Mouse (Mus musculus): ENCODE results near the gene Ahnak. TPM values are rescaled to one million over a fixed set of nuclear protein-coding genes. Genes with fewer than 3 reads are reported as not detected.
"Not testable (repeated sequence)": the region's sequence is repeated elsewhere in the genome, so short reads cannot be mapped to it uniquely, and the experiment has no call there.

The Ahnak gene
- total RNA-seq, 2 experiments from 2014 or later, result 212 to 217 TPM

DNA sequence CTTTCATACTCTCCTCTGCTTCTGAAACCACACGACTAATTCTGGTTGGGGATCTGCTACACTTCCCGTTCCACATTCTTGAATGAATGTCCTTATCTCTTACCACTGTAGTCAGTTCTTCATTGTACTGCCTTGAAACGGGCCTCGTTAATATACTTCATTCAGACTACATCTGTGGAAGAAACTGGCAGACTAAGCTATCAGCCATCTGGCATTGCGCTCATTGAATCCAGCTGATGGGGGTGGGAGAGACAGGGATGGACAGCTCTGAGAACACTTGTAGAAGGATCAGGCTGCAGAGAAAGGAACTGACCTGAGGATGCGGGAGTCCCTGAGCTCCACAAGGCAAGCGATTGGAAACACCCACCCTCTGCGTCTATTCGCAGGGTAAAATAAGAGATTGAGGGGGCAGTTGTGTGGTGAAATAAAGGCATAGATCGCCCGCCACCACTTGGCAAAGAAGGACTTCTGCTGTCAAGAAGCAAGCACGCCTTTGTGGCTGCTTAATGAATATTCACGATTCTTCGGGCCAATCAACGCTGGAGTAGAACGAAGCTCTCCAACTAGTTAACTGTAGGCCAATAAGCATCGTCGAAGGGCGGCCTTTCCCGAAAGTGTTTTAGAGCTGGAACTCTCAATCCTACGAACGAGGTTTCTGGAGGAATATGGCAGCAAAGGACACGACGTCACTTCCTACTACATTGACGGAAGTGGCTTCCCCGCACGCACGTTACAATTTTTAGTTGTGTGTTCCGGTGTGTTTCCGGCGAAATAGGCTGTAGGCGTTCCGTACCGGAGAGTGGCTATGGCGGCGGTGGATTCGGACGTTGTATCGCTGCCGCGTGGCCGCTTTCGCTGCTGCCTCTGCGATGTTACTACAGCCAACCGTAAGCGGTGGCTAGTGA lies 35.7 kb upstream of the Ahnak start, which contains the start of gene Tut1:
Gene Tut1 (plus strand): TSS at position 713 of the 905 bp plus-strand sequence.
- TF ChIP-seq CTCF (IDR thresholded peaks at IDR 0.05), result no peak
- H3K4me3 ChIP-seq, result peak within 1 kb of the TSS; percentile 98

GRCm38 (mm10) chr19:8954171-8954570 lies 34.9 kb upstream of the Ahnak start:
- intact Hi-C loops (cut with DNase I), result no loop called here
- H3K27ac ChIP-seq, result peak overlapping the region; percentile 90
- no peak for TF ChIP-seq CTCF (IDR thresholded peaks at IDR 0.05)
- DNase-seq, result no peak
- H3K4me3 ChIP-seq, result peak overlapping the region; percentile 98

More for the DNA sequence above, 35.7 kb upstream of the Ahnak start, which contains the start of gene Tut1:
- DNase-seq, result peak; percentile 90
- H3K27ac ChIP-seq, result peak within 1 kb of the TSS; percentile 90
- intact Hi-C loops (cut with DNase I), result no loop called here

- TF ChIP-seq CTCF (IDR thresholded peaks at IDR 0.05), result no peak
- peak; percentile 10 for DNase-seq
- intact Hi-C loops (cut with DNase I), result no loop called here
- H3K27ac ChIP-seq, result no peak overlapping the region
- H3K4me3 ChIP-seq, result no peak overlapping the region
Observed at GRCm38 (mm10) chr19:8962256-8962655, 26.8 kb upstream of the Ahnak start.

DNA sequence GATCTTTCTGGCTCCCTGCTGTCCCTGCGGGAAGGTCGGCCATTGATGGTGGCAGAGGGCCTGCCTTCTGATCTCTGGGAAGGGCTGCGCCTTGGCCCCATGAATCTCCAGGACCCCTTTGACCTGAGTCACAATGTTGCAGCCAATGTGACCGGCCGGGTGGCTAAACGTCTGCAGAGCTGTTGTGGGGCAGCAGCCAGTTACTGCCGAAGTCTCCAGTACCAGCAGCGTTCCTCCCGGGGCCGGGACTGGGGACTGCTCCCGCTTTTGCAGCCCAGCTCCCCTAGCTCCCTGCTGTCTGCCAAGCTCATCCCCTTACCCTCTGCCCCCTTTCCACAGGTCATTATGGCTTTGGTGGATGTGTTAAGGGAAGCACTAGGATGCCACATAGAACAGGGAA lies 24.0 kb upstream of the Ahnak start:
- Histone ChIP-seq H3K27ac (peak overlapping the region; percentile 98), H3K4me3 (no peak overlapping the region)
- intact Hi-C loops (cut with DNase I), result no loop called here
- no peak for TF ChIP-seq CTCF (IDR thresholded peaks at IDR 0.05)
- DNase-seq, result peak; percentile 26

- peak overlapping the region; percentile 92 for H3K4me3 ChIP-seq
- no peak for TF ChIP-seq CTCF (IDR thresholded peaks at IDR 0.05)
- H3K27ac ChIP-seq, result peak overlapping the region; percentile 98
- intact Hi-C loops (cut with DNase I), result loop anchor here (2.0 kb wide), 1 partner anchor 45 kb away; the partner anchor contains the start of gene B3gat3
- peak; percentile 60 for DNase-seq
Observed at GRCm38 (mm10) chr19:8965771-8966170, 23.3 kb upstream of the Ahnak start.

- no peak for DNase-seq
- intact Hi-C loops (cut with DNase I), result loop anchor here (2.0 kb wide), 1 partner anchor 45 kb away; the partner anchor contains the start of gene B3gat3
- Histone ChIP-seq H3K27ac (peak overlapping the region; percentile 98), H3K4me3 (peak overlapping the region; percentile 92)
- TF ChIP-seq CTCF (IDR thresholded peaks at IDR 0.05), result no peak
Observed at GRCm38 (mm10) chr19:8966198-8966589, 22.9 kb upstream of the Ahnak start.

- no peak for TF ChIP-seq CTCF (IDR thresholded peaks at IDR 0.05)
- intact Hi-C loops (cut with DNase I), result loop anchor here (2.0 kb wide), 1 partner anchor 46 kb away; the partner anchor contains the start of gene B3gat3
- DNase-seq, result peak; percentile 99
Observed at GRCm38 (mm10) chr19:8966590-8967372, 22.3 kb upstream of the Ahnak start, which contains the start of gene Eef1g. Gene Eef1g (plus strand): TSS chr19:8967041.

DNA sequence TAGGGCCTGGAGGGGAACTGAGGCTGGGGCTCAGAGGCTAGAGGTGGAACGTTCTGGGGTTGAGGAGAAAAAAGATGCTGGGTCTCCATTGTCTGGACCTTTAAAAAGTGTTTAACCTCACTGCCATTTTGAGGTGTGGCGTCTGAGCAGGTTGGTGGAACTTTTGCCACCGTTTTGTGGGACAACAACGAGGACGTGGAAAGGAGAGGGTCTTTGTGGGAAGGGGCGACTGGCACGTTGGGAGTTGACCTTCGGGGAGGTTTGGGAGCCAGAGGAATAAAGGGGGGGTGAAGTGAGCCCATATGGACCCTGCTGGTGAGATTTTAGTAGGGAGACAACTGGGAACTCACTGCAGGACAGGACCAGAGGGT lies 21.7 kb upstream of the Ahnak start:
- intact Hi-C loops (cut with DNase I), result loop anchor here (2.0 kb wide), 1 partner anchor 47 kb away; the partner anchor contains the start of gene B3gat3
- TF ChIP-seq CTCF (IDR thresholded peaks at IDR 0.05), result no peak
- DNase-seq, result no peak
- peak overlapping the region; percentile 92 for H3K4me3 ChIP-seq
- peak overlapping the region; percentile 98 for H3K27ac ChIP-seq

More at GRCm38 (mm10) chr19:8966590-8967372, 22.3 kb upstream of the Ahnak start, which contains the start of gene Eef1g:
- Histone ChIP-seq H3K4me3 (peak within 1 kb of the TSS; percentile 92), H3K27ac (peak within 1 kb of the TSS; percentile 98)

DNA sequence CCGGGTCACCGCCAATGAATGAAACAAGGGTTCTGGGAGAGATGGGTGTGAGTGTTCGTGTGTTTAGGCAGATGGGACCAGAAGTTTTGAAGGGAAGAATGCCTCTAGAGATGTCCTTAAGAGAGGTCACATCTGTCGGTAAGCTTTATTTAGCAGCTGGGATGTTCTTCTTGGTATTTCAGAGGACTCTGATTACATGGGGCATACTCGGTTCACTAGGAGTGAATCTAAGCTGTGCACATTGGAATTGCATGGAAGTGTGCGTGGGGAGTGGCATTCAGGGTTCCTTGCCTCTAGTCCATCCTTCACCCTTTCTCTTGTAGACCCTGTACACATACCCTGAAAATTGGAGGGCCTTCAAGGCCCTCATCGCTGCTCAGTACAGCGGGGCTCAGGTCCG lies 21.2 kb upstream of the Ahnak start:
- TF ChIP-seq CTCF (IDR thresholded peaks at IDR 0.05), result no peak
- intact Hi-C loops (cut with DNase I), result loop anchor here (1.0 to 2.0 kb wide), 2 partner anchors 47 to 97 kb away; partner anchors contain the start of genes B3gat3 and Ubxn1
- no peak for DNase-seq
- Histone ChIP-seq H3K4me3 (peak overlapping the region; percentile 92), H3K27ac (peak overlapping the region; percentile 98)

- DNase-seq; H3K27ac ChIP-seq; intact Hi-C loops (cut with DNase I); H3K4me3 ChIP-seq: not testable (repeated sequence)
Observed at GRCm38 (mm10) chr19:8972491-8972890, 16.6 kb upstream of the Ahnak start.

DNA sequence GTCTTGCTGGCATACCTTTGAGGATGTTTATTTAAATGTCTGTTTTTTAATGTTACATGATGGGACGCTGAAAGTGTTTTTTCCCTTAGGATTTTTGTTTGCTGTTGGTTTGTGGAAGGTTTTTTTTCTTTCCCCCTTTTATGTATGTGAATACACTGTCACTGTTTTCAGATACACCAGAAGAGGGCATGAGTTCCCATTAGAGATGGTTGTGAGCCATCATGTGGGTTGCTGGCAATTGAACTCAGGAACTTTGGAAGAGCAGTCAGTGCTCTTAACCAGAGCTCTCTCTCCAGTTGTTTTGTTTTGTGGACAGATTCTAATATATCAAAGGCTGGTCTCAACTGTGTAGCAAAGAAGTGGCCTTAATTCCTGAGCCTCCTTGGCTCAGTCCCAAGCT lies 14.4 kb upstream of the Ahnak start:
- intact Hi-C loops (cut with DNase I), result no loop called here
- H3K4me3 ChIP-seq, result no peak overlapping the region
- H3K27ac ChIP-seq, result peak overlapping the region; percentile 100; the same call in 1 of the 2 replicates
- no peak for DNase-seq
- TF ChIP-seq CTCF (IDR thresholded peaks at IDR 0.05), result peak; percentile 24; the same call in 1 of the 2 replicates

DNA sequence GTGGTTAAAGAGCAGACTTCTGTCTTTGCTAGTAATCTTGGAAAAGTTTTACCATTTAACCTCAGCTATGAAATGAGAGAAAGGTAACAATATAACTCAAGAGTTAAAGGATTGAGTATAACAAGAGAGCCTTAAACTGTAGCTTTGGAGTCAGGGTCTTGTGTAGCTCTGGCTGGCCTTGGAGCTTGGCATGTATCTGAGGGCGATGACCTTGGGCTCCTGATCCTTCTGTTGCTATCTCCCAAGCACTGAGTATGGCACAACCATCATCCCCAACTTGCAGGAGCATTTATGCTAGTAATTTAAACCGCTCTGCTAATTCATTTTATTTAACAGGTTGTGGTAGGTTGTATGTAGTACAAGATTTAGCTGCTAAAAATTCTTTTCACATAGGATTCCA lies 13.6 kb upstream of the Ahnak start:
- peak; percentile 14 for DNase-seq
- Histone ChIP-seq H3K4me3 (no peak overlapping the region), H3K27ac (peak overlapping the region; percentile 100)
- intact Hi-C loops (cut with DNase I), result no loop called here
- no peak for TF ChIP-seq CTCF (IDR thresholded peaks at IDR 0.05)
